Mouse (Mus musculus) A20 (cell line): ENCODE results near the gene Misp.
A peak's percentile ranks its signal among the peaks of the same experiment; 100 is the strongest.

Experiments used
- DNase-seq: peaks from one replicate; pipeline ENCODE4 v3.0.0-alpha.2; 2011; ENCODE audit warnings: low read depth, low spot score

Misp gene

DNA sequence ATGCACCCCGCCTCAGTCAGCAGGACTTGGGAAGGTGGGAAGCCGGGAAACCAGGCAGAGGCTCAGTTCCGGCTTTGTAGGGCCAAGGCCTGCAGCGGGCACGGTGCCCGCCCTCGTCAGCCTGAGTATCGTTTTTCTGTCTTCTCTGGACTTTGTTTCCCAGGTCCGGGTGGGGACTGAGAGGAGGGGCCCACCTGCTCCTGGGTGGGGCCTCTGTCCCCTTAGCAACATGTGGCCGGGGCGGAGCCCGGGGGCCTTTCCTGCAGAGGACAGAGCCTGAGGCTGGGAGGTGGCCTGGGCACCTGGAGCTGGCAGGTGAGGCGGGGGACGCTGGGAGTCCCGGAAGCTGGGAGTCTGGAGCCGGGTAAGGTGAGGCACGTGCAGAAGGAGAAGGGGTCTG lies 1.6 kb downstream of the Misp start:
- no peak for DNase-seq

DNA sequence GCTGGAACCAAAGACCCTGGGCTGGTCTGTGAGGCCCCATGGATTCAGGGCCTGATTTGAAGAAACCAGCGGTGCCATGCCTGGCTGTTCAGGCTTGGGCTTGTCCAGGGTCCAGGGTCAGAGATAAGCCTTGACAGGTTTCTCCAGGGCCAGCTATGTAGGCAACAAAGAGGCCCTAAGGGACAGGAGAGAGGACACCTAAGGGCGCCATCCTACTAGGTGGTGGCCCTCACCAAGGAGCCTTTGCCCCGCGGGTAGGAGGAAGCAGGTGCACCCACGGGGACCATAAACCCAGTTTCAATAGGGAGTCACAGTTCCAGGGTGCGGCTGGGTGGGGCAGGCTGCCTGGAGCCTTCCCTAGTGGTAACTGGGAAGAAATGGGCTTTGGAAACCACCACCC lies 2.2 kb downstream of the Misp start:
- DNase-seq = no peak

- no peak for DNase-seq
These were observed 3.6 kb downstream of the Misp start for GRCm38 (mm10) chr10:79824413-79824812.

DNA sequence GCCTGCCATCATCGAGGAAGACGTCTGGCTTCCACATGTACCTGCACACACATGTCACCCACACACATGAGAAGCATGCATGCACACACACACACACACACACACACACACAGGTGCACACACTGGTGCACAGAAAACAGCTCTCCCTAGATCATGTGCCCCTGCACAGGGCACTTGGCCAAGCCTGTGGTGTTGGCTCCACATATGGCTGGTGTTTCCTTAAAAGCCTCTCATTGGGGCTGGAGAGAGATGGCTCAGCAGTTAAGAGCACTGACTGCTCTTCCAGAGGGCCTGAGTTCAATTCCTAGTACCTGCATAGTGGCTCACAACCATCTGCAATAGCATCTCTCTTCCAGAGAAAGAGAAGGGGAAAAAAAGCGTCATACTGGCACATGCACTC lies 10.8 kb downstream of the Misp start:
- no peak for DNase-seq

- peak; percentile 67 for DNase-seq
These were observed 11.4 kb downstream of the Misp start for GRCm38 (mm10) chr10:79832026-79832785.

- no peak for DNase-seq
These were observed 12.0 kb downstream of the Misp start for GRCm38 (mm10) chr10:79832786-79833181.

DNA sequence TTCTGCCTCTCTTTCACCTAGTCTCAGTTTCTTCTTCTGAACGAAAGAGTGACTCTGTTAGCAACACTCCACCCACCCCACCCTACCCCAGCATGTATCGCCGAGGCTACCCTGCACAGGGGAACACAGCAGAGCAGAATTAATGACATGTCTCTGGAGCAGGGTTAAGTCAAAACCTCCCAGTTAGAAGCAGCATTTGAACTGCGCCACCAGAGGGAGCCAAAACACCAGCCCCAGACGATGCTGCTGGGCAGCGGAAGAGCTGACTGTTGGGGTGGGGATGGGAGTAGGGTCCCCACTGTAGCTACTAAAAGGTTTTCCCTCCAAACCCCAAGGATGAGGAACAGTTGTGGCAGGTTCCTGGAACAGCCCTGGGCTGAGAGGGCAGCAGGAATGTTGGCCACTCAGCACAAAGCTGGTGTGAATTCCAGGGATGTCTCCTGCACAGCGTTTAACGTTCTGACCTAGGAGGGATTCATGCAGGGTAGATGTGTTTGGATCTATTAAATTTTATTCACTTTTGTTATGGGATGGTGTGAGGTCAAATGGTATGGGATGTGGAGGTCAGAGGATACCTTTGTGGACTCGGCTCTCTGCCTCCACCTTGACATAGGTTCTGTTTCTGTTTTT lies 14.1 kb downstream of the Misp start:
- DNase-seq = peak; percentile 76

GRCm38 (mm10) chr10:79836918-79837317 lies 16.1 kb downstream of the Misp start:
- DNase-seq = no peak

GRCm38 (mm10) chr10:79838151-79838550 lies 17.4 kb downstream of the Misp start:
- no peak for DNase-seq

DNA sequence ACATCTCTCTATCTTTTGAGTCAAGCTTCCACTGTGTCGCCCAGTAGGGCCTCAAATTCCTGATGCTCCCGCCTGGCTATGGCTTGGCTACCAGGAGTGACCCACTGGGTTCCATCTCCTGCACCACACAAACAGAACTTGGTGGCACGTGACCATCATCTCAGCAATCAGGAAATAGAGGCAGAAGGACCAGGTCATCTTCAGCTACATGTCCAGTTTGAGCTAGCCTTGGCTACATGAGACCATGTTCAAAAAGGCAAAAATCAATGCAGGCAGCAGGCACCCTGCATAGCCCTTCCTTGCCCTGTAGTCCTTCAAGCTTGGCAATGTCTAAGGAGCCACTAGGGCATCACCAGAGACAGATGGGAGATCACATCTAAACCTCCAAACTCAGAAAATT lies 19.3 kb downstream of the Misp start:
- no peak for DNase-seq

DNA sequence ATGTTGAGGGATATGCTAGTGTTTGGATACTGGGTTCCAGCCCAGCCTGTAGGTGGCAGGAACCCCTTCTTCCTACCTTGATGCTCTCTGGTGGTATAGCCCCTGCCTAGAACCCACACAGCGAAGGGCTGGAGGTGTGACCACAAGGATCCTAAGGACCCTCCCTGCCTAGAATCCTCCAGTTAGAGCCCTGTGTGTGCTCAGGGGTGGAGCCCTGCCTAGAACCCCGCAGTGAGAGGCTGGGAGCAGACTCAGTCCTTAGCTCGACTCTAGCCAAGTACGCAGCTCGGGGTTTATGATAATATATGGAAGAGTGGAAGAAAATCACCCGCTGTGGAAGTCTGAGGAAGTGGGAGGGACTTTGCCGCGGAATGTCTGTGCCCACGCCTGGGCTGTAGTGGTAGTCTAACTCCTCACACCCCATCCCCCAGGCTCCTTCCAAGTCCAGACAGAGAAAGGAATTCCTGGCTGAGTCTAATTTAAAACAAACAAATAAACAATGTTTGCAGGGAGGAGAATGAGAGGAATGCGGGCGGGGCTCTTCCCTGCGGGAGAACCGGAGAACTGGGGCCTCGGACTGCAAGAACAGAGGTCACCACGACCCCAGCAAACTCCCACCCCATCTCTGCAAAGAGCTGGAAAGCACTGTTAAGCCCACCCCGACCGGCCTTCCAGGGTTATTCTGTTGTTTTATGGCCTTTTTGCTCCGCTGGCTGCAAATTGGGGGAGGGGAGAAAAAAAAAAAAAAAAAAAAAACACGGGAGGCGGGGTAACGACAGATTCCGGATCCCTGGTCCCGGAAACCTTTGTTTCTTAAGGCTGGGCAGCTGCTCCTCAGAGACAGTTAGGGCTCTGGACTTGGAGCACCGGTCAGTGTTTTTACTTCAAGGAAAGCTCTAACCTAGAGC lies 20.1 kb downstream of the Misp start:
- no peak for DNase-seq

GRCm38 (mm10) chr10:79842322-79842721 lies 21.5 kb downstream of the Misp start:
- no peak for DNase-seq

- no peak for DNase-seq
These were observed 22.7 kb downstream of the Misp start for GRCm38 (mm10) chr10:79843476-79843875.

- no peak for DNase-seq
These were observed 25.8 kb downstream of the Misp start for GRCm38 (mm10) chr10:79846553-79846952.

DNA sequence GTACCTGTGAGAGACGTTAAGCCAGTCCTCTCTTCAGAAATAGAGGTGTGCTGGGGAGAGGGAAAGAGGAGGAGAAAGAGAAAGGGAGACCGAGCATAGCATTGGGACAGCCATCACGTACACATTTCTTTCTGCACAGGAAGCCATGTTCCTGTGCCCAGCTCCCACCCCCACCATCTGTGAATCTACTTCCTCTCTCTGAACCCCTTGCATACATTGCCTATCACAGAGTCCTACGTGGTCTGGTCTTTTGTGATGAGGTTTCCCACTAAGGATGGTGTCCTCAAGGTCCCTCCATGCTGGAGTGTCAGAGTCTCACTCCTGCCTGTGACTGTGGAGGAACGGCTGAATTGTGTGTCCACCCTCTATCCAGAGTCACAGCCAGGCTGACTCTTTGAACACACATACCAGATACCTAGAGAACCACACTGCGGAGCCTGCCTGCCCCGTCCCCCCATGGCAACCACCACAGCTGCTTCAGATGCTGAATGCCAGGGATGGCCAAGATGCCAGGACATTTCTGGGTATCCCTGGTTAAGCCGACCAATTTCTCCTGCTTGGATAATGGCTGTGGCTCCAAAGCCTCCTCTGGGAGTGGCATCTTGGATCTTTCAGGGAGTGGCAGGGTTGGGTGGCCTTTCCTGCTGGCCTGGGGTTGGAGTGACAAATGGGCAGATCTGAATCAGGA lies 29.3 kb downstream of the Misp start:
- peak; percentile 48 for DNase-seq

GRCm38 (mm10) chr10:79851653-79852052 lies 30.9 kb downstream of the Misp start:
- peak; percentile 49 for DNase-seq

DNA sequence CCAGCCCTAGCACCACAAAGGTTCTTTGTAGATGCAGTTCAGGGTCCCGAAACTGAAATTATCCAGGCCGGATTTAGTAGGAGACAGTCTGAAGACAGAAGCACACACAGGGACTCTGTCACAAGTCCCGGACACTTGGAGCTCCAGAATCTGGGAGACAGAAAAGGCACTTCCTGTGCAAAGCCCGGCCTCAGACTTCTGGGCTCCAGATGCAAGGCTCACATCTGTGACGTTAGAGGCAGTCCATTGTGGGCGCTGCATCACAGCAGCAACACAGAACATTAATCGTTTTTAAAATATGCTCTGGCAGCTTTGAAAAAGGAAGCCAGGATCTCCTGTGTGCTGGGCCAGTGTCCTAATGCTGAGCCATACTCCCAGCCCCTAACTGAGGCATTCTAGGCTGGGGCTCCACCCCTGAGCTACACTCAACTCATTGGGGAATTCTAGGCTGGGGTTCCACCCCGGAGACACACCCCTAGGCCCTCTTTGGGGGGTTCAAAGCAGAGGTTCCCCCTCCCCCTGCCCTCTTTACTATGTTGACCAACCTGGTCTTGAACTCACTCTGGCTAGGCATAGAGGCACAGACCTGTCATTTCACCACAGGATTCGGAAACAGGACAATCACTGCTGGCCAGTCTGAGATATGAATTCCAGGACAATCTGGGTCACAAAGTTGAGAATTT lies 31.5 kb downstream of the Misp start:
- peak; percentile 66 for DNase-seq

DNA sequence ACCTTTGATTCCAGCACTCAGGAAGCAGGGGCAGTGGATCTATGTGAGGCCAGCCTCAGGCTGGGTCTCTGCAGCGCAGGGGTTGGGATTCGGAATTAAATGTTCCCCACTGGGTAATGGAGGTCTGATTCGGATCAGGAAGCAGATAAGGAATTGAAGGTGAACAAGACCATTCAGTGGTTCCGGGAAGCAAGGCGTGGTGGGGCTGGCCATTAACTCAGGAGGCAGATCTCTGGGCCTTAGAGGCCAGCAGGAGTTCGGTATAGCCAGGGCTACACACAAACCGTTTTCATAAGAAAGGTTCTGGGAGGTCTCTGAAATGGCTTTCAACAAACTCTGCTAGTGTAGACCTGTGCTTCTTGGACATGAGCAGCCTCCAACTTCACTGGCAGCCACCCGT lies 32.0 kb downstream of the Misp start:
- no peak for DNase-seq

GRCm38 (mm10) chr10:79853392-79853791 lies 32.6 kb downstream of the Misp start:
- DNase-seq = peak; percentile 85

DNA sequence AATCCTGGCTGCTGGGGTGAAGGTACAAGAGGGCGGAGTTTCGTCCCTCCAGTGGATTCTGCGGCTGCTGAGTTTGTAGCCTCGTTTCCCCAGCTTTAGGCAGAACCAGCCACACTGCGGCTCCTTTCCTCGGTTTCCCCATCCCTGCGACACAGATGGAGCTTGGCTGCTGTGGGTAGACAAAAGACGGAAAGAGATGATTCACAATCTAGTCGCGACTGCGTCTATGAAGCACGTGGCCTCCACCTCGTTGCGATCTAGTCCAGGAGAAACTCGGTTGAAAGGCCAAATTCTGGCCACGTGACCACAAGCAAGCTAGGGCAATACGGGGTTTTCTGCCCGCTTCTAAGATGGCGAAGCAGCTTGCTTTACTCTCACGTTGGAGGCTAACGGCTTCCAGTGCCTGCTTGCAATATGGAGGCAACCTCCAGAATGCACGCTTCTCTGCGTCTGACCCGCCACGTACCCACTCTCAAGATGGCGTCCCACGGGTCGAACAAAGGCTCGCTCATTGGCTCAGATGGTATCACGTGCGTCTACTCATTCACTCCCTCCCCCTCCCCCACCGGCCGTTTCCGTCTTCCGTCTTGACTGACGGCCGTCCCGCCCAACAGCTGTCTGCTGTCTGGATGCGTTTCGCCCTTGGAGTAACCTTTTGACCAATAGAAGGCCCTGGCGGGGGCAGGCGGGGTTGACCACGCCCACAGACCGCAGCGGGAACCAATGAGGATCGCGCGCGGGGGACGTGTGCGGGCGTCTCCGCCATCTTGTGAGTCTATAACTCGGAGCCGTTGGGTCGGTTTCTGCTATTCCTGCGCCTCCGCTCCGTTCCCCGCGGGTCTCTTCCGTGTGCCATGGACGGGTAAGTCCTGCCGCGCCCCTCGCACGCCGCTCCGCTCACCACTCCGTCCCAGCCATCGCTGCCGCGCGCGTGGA lies 33.3 kb downstream of the Misp start, which contains the start of gene Ptbp1:
TSS of gene Ptbp1 (plus strand) at position 568 of the 936 bp plus-strand sequence.
- DNase-seq = peak; percentile 100
